Mouse (Mus musculus): ENCODE results near the gene Ano6.

The Ano6 gene

DNA sequence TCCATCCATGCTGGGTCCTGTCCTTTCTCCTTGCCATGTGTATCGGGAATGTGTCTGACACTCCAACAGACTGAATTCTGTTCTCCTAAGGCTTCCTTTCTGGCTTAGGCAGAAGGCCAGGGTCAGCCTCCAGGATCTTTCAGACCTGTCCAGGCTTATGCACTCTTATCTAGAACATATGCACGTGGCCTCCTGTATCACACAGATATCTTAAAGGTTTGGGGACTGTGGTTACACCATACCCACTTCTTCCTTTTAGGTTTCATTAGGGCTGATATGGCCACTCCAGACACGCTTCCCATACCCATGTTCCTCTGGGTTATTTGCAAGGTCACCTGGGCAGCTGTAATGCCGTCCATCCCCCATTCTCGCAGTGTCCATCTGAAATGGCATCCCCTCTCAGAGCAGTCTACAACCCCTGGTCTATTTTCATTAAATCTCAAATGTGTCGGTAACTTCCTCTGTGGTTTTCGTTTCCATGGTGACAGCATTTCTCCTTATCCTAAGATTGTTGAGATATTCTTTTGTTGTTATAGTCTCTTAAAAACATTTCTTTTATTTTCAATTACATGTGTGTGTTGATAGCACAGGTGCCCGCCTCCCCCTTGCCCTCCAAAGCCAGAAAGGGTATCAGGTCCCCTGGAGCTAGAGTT is 134.8 kb downstream of the Ano6 start:
- no peak for DNase-seq (ENCODE audit: low read depth, low spot score)

DNA sequence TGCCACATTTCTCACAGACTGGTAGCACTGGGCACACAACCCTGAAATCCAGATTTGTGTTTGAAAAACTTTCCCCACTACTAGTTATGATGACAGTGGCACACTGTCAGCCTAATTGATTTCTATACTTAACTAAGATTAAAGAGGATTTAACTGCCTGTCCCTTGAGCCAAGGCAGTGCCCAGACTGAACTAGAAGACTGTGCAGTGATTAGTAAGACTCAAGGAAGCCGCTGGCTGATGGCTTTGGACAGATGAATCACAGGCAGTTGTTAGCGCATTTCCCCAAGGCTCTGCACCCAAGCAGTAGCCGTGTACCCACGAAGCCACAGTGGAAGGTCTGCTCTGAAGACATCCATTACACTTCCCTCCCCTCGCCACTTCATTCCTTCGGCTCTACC is 138.4 kb downstream of the Ano6 start:
- DNase-seq (ENCODE audit: low read depth, low spot score), result no peak

DNA sequence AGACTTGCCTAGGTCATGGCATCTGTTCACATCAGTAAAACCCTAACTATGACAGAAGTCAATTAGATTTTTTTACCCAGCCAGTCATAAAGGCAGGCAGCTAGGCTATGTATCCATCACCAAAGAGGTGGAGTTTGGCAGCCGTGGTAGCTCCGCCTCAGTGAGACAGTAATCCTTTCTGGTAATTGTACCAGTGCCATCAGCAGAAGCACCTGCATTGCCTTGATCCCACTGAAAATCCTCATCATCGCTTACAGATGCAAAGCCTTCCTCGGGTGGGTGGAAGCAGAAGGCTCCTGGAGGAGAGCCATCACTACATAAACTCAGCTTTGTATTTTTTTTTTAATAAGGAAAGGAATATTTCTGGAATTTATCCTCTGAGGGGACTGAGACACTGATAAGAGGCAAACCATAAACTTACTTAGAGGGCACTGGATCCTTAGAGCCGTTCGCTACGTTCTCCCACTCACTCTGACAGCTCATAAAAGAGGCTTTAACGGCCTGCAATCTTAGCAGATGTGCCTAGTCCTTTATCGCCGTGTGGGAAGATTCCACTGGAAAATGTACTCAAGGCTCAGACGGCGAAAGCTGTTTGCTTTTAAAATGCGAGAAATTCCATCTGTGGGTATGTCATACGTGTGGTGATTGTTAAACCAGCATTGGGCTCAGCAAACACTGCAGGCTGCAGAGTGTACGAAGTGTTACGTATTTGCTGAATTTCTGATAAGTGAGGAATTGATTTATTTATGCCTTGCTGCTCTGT is 140.6 kb downstream of the Ano6 start:
- no peak for DNase-seq (ENCODE audit: low read depth, low spot score)

DNA sequence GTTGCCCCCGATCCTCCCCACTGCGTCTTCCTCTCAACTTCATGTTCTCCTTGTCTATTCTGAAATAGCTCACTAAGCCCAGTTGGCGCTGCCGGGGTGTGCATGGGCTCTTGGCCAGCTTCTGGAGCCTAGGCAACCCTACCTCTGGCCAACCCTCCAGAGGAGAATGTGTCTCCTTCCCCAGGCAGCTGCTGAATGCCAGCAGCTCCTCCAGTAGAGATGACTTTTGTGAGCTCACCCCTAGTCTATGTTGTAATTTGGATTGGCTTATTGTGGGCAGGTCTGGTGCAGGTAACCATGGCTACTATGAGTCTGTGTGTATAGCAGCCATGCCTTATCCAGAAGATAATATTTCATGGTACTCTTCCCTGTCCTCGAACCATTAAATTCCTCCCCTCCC is 141.7 kb downstream of the Ano6 start:
- DNase-seq (ENCODE audit: low read depth, low spot score), result no peak

DNA sequence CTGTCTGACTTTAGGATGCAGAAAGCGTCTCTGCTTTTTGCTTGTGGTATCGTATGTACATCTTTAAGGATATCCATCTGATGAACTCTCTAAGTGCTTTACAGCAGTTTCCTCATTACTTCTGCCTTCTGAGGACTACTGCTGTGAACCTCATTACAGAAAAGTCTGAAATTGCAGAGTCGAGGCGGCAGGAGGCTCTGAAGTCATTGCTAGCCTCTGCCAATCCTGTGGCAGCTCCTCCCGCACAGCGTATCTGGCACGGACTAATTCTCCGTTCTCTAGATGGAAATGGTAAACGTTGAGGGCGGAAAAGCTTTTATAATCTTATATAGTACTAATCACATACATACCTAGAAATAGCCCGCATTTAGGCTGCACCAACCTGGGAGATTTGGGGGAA is 144.5 kb downstream of the Ano6 start:
- no peak for DNase-seq (ENCODE audit: low read depth, low spot score)

DNA sequence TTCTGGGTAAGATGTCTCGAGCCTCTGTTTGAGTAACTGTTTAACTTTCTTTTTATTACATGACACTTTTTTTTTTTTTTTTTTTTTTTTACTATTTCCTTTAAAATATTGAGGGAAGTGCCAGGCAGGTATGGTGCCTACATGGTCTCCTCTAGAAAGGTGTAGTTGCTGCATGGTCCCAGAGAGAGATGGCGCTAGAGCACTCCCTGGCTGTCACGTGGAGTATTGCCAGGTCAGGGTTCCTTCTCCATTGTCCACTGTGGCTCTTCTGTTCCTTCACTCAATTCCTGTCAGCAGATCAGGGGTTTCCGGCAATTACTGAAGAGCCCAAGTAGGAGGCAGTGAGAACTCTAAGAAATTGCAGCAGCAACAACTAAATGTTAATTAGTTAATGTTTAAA is 152.8 kb downstream of the Ano6 start:
- DNase-seq (ENCODE audit: low read depth, low spot score), result no peak

DNA sequence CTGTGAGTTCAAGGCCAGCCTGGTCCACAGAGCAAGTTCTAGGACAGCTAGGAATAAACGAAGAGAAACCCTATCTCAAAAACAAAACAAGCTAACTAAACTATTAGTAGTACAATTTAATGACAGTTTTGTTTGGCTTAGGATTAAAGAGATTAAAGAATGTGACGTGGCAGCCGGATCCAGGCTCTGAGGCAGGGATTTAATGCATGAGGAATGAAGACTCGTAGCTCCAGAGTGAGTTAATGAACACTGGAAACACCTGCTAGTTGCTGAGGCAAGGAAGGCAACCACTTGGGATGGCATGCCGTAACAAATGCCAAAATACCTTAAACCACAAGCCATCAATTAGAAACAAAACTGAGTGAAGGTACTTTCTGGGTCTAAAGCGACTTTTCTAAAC is 153.7 kb downstream of the Ano6 start:
- DNase-seq (ENCODE audit: low read depth, low spot score), result no peak

DNA sequence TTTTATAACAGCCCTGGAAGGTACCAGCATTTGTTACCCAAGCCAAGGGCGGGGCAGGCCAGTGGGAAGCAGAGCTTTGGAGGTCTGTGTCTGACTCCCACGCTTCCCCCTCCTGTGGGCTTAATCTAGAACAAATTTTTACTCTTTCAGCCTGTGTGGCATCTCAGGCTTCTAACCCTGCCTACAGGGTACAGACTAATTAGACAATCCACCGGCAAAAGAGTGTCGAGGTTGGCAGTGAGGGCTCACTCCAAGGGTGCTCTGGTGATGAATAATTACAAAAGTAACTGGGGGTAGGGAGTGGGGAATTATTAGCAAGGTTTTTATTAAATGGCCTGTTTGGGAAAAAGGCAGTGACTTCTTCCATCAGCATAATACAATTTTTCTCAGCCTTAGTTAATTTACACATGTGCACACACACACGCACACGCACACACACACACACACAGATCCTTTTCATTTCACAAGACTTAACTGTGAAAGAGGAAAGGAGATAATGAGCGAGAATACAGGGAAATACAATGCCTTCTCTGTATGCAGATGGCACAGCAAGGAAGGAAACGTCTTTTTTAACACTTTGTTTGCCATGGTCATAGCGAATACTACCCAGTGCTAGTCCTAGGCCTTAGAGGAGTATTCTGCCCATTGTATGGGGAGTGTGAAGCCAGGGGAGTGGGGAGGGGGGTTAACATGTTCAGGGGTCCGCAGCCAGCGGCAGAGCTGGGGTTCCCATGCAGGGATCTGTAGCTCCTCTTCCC is 155.5 kb downstream of the Ano6 start:
- no peak for DNase-seq (ENCODE audit: low read depth, low spot score)

DNA sequence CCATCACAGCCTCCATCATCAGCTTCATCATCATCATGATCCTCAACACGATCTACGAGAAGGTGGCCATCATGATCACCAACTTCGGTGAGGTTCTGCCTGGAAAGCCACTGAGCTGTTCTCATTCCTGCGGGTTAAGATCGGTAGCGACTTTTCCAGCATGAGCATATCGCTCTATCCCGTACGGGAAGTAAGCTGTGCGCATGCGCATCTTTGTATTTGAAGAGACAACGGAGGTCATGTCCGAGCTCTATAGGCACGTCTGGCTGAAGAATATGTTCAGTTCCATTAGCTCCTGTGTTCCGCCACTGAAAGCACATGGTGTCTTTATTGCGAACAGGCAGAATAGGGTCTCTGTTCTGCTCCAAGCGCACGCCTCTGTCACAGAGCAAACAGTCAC is 157.8 kb downstream of the Ano6 start:
- no peak for DNase-seq (ENCODE audit: low read depth, low spot score)

DNA sequence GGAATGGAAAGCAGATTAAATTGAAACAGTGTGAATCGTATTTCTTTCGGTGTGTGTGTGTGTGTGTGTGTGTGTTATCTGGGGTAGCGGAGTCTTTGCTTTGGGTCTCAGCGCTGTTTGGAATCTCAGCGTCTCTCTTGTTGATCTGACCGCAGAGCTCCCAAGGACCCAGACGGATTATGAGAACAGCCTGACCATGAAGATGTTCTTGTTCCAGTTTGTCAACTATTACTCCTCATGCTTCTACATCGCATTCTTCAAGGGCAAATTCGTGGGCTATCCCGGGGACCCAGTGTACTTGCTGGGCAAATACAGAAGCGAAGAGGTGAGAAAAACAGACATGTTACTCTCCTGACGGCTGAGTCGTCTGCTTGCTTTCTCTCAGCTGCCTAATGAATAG is 158.7 kb downstream of the Ano6 start:
- DNase-seq (ENCODE audit: low read depth, low spot score), result no peak

DNA sequence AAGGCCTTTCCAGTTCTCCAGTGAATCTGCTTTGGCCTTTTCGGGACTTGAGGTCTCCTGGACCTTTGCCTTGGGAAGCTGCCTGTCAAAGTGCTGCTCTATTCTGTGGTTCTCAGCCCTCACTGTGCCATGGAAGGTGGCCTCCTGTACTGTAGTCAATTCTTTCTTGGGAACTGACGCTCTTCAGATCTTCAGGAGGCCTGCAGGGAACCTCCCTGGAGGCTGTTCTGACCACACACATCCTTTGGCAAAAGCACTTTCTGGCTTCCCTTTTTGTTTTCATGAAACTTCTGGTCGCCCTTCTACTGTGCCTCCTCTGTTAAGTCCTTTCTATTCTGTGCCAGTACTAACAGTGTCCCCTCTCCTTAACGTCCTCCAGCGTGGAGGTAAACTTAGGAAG is 160.9 kb downstream of the Ano6 start:
- no peak for DNase-seq (ENCODE audit: low read depth, low spot score)

DNA sequence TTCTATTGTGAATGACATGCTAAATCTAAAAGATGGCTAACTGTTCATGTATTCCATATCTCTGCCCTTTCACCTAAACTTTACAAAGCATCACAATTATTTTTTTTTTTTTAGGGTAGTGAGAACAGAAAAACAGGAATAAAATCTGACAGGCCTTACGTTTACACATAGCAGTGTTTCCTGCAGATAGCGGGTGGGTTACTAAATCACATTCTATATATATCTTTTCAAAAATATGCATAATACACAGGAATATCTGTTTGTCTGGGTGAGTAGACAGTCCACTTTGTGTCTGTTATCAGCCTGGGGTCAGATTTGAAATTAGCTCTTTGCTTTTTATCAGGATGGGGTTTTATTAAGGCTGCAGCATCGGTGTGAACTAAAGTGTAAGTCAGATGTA is 166.0 kb downstream of the Ano6 start:
- DNase-seq (ENCODE audit: low read depth, low spot score), result no peak

DNA sequence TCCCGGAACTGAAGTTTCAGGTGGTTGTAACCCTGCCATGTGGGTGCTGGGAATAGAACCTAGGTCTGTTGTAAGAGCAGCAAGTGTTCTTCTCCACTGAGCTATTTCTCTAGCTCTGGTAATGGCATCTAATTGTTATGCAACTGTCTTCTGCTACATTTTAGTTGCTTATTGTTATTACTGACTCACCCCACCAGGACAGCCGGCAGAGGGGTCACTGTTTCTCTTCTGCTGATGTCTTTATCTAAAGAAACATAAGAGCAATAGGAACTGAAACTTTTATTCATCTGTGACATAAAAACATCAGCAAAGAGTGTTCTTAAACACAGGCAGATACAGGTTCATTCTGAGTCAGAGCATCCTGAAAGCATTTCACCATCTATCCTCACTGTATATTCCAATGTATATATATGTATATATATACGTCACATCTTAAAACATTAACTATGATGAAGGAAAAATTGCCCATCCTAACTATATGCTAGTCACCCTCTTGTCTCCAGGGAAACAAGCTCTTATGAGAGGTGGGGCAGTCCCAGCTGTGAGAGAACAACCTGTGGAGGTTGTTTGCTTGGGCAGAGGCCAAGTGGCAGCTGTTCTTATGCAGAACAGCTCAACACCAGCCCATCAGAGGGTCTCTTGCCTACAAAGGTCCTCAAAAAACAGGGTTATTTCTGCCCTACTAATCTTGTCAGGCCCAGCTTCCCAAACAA is 171.9 kb downstream of the Ano6 start:
- DNase-seq (ENCODE audit: low read depth, low spot score), result no peak

DNA sequence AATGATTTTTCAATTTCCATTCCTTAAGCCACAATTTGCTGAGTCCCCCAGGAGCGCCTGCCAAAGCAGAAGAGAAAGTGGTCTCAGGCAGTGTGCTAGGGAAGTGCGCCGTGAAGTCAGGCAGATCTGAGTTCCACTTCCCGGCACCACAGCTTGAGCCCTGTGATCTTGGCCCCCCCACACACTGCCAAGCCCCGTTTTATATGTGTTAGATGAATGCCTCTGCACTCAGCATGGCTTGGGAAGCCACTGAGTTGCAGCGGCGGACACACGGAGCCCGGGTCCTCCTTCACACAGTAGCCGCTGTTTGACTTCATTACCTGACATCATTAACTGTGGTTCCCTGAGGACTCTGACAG is 172.5 kb downstream of the Ano6 start:
- no peak for DNase-seq (ENCODE audit: low read depth, low spot score)

DNA sequence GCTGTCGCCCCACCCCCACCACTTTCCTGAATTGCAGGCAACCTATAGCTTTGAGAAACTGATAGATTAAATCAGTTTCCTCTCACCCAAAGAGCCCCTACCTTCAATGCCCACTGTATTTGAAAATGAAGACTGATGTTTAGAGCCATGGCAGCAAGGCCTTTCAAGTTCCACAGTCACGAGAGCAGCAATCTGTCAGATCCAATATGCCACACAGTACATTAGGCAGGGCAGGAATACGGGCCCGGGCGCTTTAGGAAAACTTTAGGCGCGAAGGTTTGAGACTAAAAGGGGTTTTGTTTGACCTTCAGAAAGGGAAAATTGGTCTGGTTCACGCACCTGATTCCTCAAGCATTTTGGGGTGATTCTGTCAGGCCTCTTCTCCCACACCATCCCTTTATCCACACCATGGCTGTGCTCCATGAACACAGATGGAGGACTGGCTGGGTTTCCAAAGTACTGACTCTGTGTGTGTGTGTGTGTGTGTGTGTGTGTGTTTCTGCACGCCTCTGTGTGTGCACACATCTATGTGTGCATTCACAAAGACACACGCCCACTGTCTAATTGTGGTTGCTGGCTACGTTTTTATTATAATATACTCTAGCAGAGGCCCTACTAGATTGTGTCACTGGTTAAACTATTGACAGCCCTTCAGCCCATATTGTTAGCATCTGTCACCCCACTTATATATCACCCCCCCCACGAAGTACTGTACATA is 173.0 kb downstream of the Ano6 start:
- no peak for DNase-seq (ENCODE audit: low read depth, low spot score)

DNA sequence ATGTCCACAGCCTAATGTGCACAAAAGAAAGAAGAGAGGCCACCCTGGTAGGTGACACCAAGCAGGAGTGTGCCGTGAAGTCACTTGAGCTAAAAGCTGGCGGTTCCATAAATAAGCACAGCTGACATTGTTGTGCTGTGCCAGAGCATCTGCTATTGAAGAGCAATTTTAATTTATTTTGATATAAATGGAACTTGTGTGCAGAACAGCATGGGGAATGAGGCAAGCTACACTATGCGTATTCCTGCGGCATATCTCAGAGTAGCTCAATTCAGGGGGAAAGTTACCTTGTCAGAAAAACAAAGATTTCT is 173.6 kb downstream of the Ano6 start:
- DNase-seq (ENCODE audit: low read depth, low spot score), result no peak

DNA sequence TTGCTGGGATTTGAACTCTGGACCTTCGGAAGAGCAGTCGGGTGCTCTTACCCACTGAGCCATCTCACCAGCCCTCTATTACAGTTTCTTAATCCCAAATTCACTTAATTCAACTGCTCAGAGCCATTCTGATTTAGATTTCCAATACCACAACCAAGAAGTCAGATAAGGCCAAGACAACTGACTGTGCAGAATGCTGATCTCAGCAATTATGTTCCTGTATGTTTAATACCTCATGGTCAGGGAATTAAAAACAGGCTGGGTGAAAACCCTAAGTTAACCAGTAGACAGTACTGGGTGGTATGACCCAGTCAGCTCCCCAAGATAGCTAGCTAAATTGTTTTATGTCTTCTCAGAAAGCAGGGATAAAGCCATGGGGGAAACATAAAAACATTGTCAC is 176.3 kb downstream of the Ano6 start:
- no peak for DNase-seq (ENCODE audit: low read depth, low spot score)

DNA sequence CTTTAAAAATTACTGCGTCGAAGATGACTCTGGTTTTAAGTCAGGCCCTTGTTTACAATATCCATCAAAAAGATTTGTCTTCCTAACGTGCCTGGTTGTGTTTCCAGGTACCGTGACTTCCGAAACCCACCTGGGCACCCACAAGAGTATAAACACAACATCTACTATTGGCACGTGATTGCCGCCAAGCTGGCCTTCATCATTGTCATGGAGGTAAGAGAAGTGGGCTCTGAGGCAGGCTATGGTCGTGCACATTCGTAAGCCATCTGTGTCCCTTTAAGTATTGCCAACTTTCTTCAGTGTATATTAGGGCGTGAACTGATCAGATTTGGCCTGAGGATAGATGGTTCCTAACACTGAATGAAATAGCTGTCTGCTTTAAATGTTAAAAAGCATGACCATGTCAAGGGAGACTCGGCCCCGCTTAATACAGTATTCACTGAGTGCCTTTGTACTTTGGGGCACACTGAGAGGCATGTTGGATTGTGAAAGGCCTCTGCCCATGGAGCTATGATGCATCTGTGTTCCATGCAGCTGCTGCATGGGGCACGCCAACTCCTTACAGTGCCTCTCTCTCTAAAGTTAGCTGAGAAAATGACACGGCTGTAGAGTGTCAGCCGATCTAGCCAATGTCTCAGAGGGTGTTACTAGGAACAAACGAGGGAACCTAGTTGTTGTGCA is 177.0 kb downstream of the Ano6 start:
- DNase-seq (ENCODE audit: low read depth, low spot score), result no peak

DNA sequence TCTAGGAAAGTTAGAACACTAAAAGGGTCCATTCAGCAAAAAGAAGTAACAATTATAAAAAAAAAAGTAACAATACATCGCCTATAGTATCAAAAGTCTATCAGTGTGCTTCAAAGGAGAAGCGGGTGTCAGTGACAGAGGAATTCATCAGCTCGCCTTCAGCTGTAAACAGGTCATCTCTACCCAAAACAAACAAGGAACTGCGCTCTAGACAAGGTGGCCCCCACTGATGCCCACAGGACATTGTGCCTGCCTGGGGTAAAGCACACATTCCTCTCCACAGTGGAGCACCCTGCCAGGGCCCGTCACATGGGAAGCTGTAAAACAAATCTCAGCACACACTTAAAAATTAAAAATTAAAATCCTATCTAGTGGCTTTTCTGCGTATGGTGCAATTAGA is 179.0 kb downstream of the Ano6 start:
- DNase-seq (ENCODE audit: low read depth, low spot score), result no peak

DNA sequence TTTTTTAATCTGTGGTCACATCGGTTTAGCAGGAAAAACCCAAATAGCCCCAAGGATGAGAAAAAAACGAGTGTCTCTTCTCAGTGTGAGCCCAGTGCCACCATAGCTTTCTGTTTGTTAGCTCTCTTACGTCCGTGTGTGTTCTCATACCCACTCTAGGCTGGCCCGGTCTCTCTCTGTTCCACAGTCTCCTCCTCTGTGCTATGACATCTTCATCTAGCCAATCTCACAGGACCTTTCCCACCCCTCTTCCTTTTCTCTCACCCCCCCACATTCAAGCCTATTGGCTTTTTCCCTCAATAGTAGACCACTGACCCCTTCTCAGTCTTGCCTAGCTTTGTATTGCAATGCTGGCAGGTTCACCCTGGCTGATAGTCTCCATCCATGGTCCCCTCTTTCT is 179.5 kb downstream of the Ano6 start:
- no peak for DNase-seq (ENCODE audit: low read depth, low spot score)

DNA sequence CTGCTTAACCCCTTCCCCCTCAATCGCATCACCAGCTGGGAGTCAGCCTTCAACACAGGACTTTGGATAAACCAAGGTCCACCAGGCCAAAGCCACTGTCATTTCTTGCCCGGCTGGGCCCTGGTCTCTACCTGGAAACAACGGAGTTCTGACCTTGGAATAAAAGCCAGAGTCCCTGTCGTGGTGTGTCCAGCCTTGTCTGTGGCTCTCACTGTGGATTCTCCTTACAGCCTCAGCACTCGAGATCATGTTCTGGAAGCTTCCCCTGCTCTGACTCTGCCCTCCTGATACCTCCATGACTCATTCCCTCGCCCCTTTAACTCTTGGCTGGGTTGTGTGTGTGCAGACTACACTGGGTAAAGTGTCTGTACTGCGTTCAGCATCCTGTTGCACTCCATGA is 180.0 kb downstream of the Ano6 start:
- no peak for DNase-seq (ENCODE audit: low read depth, low spot score)
